Mouse (Mus musculus) olfactory bulb, adult 2 months (tissue): ENCODE data around the gene Atg4b.

Experiments used
- CTCF ChIP-seq: fragments of 200-500 bp; IDR thresholded peaks from 2 replicates; pipeline ENCODE4 v1.5.1; 2012; ENCODE audit warnings: low read depth, mild to moderate bottlenecking, low read length, moderate library complexity; ENCODE audit not compliant: insufficient read depth
- POLR2A ChIP-seq: fragments of 200-500 bp; IDR thresholded peaks from 2 replicates; pipeline ENCODE4 v1.6.1; 2012; ENCODE audit warnings: mild to moderate bottlenecking, low read depth, low read length, moderate library complexity; ENCODE audit not compliant: insufficient read depth

DNA sequence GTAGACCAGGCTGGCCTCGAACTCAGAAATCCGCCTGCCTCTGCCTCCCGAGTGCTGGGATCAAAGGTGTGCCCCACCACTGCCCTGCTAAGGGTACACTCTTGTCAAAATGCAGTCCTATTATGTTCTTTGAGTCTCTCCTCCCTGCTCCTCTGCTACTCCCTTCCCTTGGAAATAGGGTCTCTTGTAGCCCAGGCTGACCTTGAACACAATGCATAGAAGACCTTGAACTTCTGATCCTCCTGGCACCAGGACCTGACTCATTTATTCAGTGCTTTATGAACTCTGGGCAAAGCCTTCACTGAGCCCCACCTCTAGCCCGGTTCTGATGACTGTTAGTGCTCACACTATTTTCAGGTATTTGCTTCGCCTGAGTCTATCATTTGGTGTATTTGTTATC is 13.6 kb upstream of the Atg4b start:
- TF ChIP-seq CTCF (no peak), POLR2A (no peak)
